Mouse (Mus musculus) heart, postnatal 0 days (tissue): ENCODE data around the gene Tmem178.

ENCODE experiments used
- CTCF ChIP-seq: IDR thresholded peaks from 2 replicates; pipeline ENCODE4 v1.5.1; 2016; ENCODE audit warnings: antibody characterized with exemption, control low read depth, low read depth
- EP300 ChIP-seq: IDR thresholded peaks from 2 replicates; pipeline ENCODE4 v1.6.1; 2016; ENCODE audit warnings: antibody characterized with exemption, low read depth

DNA sequence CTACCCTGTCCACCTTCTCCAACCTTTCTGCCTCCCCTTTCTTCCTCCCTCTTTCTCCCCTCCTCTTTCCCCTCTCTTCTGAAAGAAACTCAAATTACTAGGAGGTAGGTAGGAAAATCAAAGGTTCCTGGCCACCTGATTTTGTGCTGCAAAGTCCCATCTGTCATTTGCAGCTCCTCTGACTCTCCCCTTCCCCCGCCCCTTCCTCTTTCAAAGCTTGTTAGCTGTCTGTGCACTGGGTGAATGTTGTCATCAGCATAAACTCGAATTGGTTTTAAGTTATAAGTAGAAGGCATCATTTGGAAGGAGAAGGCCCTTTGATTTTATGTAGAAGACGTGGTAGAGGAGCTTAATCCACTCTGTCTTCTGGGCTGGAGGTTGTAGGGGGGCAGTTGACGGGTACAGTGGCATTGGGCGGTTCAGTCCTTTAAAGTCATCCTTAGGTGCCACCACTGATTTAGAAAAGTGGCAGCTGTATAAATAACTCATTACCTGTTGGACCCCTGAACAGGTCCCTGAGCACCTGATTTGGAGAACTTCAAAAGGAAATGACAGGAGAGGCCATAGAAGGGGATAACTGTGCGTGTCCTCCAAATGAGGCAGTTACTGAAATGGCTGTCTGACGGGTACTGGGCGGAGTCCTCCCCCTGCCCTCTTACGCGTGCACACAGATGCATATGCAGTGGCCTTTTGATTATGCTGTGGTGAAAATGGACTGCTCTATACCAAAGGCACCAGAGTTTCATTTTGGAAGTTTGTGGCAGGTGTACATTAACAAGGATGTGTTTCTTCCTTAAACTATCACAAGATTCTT, 11.8 kb downstream of the Tmem178 start:
- no peak for TF ChIP-seq CTCF
- TF ChIP-seq EP300, result no peak
